Mouse (Mus musculus): Measurements from ENCODE around the gene Ptprd. TPM values are rescaled to one million over a fixed set of nuclear protein-coding genes. Genes with fewer than 3 reads are reported as not detected.
A peak's percentile ranks its signal among the peaks of the same experiment; 100 is the strongest.

Ptprd gene
- total RNA-seq, 2 experiments from 2014 or later: 20.3 to 21.1 TPM

DNA sequence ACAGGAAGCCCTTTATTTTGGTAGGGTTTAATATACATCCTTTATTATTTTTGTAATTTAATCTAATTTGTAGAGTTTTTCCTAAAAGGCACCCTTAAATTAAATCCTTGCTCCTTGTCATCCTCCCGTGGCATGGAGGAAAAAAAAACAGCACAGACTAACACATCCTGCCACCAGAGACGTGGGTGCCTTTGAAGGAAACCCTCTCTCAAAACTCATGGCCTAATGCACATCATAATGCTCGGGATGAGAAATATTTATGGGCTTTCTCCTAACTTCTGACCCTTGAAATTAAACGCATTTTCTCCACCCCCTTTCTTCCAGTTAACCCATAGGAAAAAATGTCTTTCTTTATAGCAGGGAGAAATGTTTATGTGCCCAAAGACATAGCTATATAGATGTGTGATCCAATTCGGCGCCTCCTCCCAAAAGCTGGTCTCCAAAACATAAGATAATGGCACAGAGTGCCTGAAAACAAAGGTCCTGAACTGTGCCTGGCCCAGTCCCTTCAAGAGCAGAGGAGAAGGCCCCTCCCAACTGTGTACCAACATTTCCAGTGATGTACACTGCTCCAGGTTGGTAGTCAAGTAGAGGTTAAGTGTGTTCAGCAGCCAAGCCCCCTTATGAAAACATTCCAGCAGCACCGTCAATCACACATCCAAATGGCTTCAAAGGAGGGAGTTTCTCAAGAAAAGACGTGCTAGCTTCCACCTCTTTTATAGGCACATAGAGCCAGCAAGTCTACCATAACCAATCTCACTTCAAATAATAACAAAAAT, 1860.4 kb downstream of the Ptprd start:
- intact Hi-C loops (cut with DNase I): no loop called here
- no peak for DNase-seq

DNA sequence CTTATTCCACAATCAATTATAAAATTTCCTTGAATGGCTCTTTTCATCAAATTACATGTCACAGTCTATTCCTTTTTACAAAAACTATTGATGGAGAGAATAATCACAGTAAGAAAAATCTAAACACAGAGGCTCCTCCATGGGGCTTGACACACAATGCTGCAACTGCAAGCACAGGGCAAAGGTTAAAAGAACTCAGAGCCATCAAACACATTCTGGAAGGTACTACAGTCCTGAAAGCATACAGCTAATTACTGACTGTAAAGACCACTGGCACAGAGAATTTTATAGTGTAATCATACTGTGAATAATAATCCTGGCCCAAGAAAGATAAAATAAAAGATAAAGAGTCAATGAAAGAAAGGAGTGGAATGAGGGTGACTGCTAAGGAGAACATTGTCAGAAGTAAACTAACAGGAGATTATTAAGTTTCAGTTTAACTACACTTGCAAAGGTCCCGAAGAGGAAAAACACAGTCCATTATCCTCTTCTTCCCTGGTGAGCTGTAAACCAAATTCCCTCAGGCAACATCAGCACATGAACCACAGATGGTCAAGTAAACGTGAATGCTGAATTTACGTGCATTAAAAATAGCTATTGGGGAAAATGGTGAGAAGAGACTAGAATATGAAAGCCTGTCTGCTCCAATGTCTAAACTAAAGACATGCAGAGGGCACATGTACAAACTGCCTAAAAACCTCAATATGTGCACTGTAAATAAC, 1861.4 kb downstream of the Ptprd start:
- intact Hi-C loops (cut with DNase I): no loop called here
- no peak for DNase-seq

DNA sequence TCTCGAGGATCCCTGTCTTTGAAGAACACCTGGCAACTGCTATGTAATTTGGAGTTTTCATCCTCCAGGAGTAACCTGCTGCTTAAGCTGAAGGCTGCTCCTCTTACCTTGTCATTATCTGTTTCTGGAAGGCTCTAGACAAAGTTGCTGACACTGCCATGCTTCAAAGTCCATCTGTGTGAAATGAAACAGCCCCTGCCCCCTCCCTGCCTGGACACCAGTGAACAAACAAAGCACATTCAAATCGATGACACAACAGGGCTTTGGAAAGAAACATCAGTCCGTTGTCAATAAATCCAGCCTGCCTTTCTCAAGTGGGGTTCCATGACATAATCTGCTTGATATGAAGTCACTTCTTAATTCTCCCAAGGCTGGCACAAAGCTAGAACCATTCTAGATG, 1867.7 kb downstream of the Ptprd start:
- intact Hi-C loops (cut with DNase I): no loop called here
- DNase-seq: no peak

GRCm38 (mm10) chr4:76337926-76338325, 1873.8 kb downstream of the Ptprd start:
- DNase-seq: no peak
- intact Hi-C loops (cut with DNase I): no loop called here

DNA sequence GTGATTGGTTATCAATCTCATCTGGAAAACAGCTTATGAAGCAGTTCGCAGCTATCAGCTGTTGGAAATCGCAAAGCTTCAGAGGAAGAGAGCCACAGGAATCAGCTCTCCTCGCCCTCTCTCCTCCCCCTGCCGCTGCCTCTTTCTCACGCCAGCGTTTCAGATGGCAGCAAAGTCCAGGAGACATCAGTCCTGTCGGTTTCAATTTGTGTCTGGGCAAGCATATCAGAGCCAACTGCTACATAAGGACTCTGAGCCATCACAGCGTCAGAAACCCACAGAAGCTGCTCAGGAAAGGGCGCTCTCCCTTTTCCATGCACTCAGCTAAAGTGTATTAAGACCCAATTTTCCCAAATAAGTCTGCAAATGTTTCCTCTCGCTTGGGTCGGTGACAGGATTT, 1884.4 kb downstream of the Ptprd start:
- DNase-seq: peak; percentile 26 to 38
- intact Hi-C loops (cut with DNase I): no loop called here

DNA sequence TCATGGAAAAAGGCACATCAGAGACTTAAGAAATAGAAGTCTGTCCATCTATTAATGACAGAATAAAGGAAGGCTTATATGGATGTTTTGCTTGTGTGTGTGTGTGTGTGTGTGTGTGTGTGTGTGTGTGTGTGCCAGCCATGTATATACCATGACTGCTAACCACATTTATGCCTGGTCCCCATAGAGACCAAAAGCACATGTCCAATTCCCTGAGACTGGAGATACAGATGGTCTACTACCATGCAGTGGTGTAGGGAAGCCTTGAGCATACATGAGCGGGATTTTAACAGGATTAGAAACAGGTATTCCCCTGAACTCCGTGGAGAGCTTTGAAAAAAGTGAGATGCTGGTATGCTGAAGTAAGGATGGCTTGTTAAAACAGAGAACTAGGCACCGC, 1886.1 kb downstream of the Ptprd start:
- intact Hi-C loops (cut with DNase I): no loop called here
- DNase-seq: no peak

GRCm38 (mm10) chr4:76324928-76325327, 1886.8 kb downstream of the Ptprd start:
- DNase-seq: no peak
- intact Hi-C loops (cut with DNase I): no loop called here

DNA sequence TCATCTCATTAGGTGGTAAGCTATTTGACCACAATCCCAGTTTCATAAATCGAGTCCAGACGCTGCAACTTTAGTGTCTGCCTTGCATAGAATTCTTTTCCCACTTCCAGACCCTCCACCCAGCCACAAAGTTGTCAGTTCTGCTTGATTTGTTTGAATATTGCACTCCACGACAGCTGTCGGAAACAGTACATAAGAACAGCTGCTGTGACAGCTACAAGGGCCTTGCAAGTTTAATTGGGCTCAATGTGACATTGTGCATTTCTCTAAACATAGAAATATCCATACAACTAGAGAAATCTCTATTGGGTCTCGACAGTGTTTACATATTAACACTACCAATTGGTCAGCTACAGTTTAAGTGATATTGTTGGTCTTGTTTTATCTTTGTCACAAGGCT, 1887.3 kb downstream of the Ptprd start:
- DNase-seq: no peak
- intact Hi-C loops (cut with DNase I): no loop called here

GRCm38 (mm10) chr4:76319874-76320273, 1891.9 kb downstream of the Ptprd start:
- intact Hi-C loops (cut with DNase I): no loop called here

GRCm38 (mm10) chr4:76315977-76316376, 1895.8 kb downstream of the Ptprd start:
- no peak for DNase-seq
- intact Hi-C loops (cut with DNase I): no loop called here

More at GRCm38 (mm10) chr4:76319874-76320273, 1891.9 kb downstream of the Ptprd start:
- peak in 1 of 2 experiments; percentile 24 for DNase-seq

DNA sequence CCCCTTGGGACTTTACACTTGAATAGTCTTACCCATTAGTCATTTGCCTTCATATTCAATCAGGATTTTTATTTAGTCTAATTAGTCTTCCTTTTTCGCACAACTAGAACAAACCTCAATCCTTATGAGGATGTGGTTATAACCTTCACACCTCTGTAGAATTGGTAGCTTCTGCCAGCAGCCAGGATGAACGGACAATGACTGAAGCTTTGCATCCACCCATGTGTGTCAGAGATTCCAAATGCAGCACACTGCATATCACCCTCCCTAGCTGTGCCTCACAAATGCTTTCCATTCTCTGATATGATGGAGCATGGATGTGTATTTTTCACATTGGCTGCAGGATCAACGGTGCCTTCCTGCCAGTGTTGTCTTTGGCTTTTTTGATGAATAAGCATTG, 1898.0 kb downstream of the Ptprd start:
- intact Hi-C loops (cut with DNase I): no loop called here
- no peak for DNase-seq

DNA sequence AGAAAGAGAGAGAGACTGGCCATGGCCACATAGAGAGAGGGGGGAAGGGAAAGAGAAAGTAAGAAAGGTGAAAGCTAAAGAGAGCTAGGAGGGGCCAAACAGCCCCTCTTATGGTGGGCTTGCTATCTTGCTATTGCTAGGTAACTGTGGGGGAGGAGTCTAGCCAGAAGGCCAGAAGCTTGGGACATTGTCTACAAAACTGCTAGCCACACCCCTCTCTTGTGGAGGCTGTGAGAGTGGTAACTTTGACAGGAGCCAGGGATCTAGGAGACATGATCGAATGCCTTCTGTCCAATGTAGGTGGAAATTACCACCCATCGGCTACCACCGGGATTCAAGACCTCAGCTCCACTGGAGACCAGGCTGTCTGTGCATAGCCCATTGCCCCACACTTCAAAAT, 1899.2 kb downstream of the Ptprd start:
- DNase-seq: no peak
- intact Hi-C loops (cut with DNase I): no loop called here

GRCm38 (mm10) chr4:76305987-76306386, 1905.8 kb downstream of the Ptprd start:
- DNase-seq: no peak
- intact Hi-C loops (cut with DNase I): no loop called here

DNA sequence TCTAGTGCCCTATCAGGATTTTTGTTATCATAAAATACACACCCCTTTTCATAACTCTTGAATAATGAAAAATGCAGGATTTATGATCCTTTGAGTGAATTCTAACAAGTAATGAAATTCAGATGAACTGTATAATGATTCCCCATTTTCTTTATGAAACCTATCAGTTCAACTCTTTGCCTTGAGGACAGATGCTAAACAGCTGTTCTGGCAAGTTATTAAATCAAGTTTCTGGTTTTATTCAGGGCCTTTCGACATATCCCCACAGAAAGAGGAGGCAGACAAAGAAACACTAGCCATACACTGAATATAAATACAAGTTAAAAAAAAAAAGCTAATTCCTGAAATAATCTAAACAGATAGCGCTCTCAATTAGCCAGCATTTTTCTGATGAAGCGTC, 1914.4 kb downstream of the Ptprd start:
- intact Hi-C loops (cut with DNase I): no loop called here

GRCm38 (mm10) chr4:76292733-76293357, 1918.9 kb downstream of the Ptprd start:
- intact Hi-C loops (cut with DNase I): no loop called here

More for the DNA sequence above, 1914.4 kb downstream of the Ptprd start:
- no peak for DNase-seq

DNA sequence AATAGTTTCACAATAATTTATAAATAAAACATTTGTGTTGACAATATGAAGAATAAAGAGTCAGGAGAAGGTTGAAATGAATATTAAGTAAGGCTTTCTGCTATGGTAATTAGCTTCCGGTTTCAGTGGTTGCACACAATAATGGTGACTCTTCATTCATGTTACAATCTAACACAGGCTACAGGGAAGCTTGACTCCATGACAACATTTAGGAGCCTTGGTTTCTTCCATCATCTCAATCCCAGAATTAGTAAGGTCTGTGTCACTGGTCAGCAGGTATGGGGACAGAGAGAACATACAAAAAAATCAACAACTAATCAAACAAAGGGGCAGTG, 1921.3 kb downstream of the Ptprd start:
- DNase-seq: no peak
- intact Hi-C loops (cut with DNase I): no loop called here

More at GRCm38 (mm10) chr4:76292733-76293357, 1918.9 kb downstream of the Ptprd start:
- DNase-seq: no peak

DNA sequence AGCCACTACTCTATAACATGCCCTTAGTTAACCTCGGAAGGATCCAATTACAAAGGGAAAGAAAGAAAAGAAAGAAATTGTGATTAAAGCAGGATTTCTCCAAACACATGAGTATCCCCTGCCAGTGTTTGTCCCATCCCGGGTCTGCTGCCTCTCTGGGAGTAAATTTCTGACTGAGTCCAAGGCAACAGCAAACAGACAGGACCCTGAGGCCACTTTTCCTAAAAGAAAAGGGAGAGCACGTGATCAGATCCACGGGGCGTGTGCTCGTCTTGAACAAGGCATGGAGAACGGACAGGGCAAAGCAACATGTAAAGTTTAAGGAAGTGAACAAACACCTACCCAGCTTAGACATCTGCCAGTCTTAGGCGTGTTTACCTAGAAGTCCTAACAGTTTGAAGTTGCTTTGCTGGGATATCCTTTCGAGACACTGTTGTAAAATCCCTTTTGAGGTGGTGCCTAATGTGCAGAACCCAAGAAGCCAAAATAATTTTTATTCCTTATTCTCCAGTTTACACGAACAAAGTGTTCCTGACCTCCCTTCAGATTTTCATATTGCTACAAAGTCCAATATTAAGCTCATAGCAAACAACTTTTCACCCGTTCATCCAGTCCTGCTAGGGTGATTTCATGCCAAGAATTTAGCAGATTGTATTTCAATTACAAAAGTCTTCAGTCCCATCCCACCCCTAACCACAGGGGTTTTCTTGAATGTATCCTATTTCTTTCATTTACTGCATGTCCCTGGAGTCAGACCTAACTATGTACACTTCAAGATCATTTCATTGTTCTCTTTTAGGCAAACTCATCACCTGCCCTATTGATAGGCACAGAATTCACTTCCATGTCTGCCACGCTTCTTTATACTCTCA, 1921.9 kb downstream of the Ptprd start:
- intact Hi-C loops (cut with DNase I): no loop called here
- no peak for DNase-seq

GRCm38 (mm10) chr4:76286016-76286415, 1925.7 kb downstream of the Ptprd start:
- DNase-seq: no peak
- intact Hi-C loops (cut with DNase I): no loop called here

- DNase-seq: no peak
- intact Hi-C loops (cut with DNase I): no loop called here
Measured at GRCm38 (mm10) chr4:76282886-76283285, 1928.9 kb downstream of the Ptprd start.

- intact Hi-C loops (cut with DNase I): no loop called here
Measured at GRCm38 (mm10) chr4:76262727-76263126, 1949.0 kb downstream of the Ptprd start.

DNA sequence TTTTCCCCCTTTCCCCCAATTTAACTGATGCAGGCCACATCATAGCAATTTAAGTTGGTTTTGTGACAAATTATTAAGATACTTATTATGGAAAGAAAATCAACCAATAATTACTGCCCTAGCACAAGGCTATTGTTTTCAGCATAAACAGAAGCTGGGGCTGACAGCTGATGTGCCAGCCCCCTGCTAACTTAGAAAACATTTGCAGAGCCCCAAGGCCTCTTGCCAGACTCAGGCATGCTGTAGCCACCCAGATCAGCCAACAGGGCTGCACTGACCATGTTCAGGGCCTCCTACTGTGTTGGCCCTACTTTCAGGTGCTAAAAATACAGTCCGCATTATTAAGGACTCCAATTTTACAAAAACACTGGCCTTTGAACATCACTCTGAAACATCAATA, 1951.1 kb downstream of the Ptprd start:
- intact Hi-C loops (cut with DNase I): no loop called here
- DNase-seq: no peak

More at GRCm38 (mm10) chr4:76262727-76263126, 1949.0 kb downstream of the Ptprd start:
- DNase-seq: no peak
